Mouse (Mus musculus) ES-E14 (cell line): ENCODE results near the gene Them7.

ENCODE experiments used
- HCFC1 ChIP-seq: IDR thresholded peaks from 2 replicates; pipeline ENCODE4 v1.6.1; 2012; ENCODE audit warnings: low read length, inconsistent platforms, borderline replicate concordance; ENCODE audit not compliant: insufficient read depth
- MAFK ChIP-seq: IDR thresholded peaks from 2 replicates; pipeline ENCODE4 v1.6.1; 2014; ENCODE audit warnings: mild to moderate bottlenecking, low read depth, low read length, inconsistent platforms; ENCODE audit not compliant: insufficient read depth
- ZC3H11A ChIP-seq: IDR thresholded peaks from 2 replicates; pipeline ENCODE4 v1.6.1; 2012; ENCODE audit warnings: low read depth, mild to moderate bottlenecking, inconsistent platforms, low read length, borderline replicate concordance

- TF ChIP-seq MAFK (no peak), ZC3H11A (no peak), HCFC1 (no peak)
These were observed 156.7 kb downstream of the Them7 start for GRCm38 (mm10) chr2:105380757-105381319.
